In genomic region chr8:61623485-61624417, GRCm38 (mm10) we compare ENCODE assay signal across 8 mouse cellular contexts.
DNase-seq lines count a peak whose midpoint lies in the region; ATAC-seq and TF ChIP-seq lines count a peak whose summit lies in the region.

No protein-coding gene starts in this region.

- no peaks in the 10 kb centered on the region for H3K36me3 ChIP-seq in intestine, embryonic 14.5 days (ENCODE audit: control insufficient read depth, insufficient read depth, low read length)
- H3K36me3 ChIP-seq in intestine, postnatal 0 days (ENCODE audit: control insufficient read depth, insufficient read depth): no peaks in the 10 kb centered on the region
- H3K36me3 ChIP-seq in forebrain, embryonic 14.5 days (ENCODE audit: control insufficient read depth, insufficient read depth, low read length): no peaks in the 10 kb centered on the region
- no peaks in the 10 kb centered on the region for H3K36me3 ChIP-seq in midbrain, embryonic 15.5 days (replicated peaks)

- H3K4me1 ChIP-seq in intestine, embryonic 14.5 days (replicated peaks; ENCODE audit: control insufficient read depth, insufficient read depth, low read length): peaks cover 16% of the 10 kb centered on the region
- H3K4me1 ChIP-seq in intestine, postnatal 0 days (replicated peaks; ENCODE audit: control insufficient read depth, insufficient read depth, low read length): 0 out of 2 replicates have a peak, but pooled peaks cover 5% of the 10 kb centered on the region
- H3K4me1 ChIP-seq in forebrain, embryonic 14.5 days (ENCODE audit: control insufficient read depth, insufficient read depth, low read length): peaks cover 4% of the 10 kb centered on the region; the same call in 1 of the 2 replicates
- H3K4me1 ChIP-seq in midbrain, embryonic 15.5 days: no peaks in the 10 kb centered on the region; the same call in 1 of the 2 replicates

- no peaks in the 10 kb centered on the region for H3K27me3 ChIP-seq in intestine, embryonic 14.5 days (replicated peaks; ENCODE audit: control insufficient read depth, insufficient read depth, low read length)
- no peaks in the 10 kb centered on the region for H3K27me3 ChIP-seq in intestine, postnatal 0 days (replicated peaks; ENCODE audit: control insufficient read depth, insufficient read depth, low read length)
- H3K27me3 ChIP-seq in Patski: no peaks in the 10 kb centered on the region
- no peaks in the 10 kb centered on the region for H3K27me3 ChIP-seq in forebrain, embryonic 14.5 days (replicated peaks; ENCODE audit: control insufficient read depth, insufficient read depth, low read length)
- no peaks in the 10 kb centered on the region for H3K27me3 ChIP-seq in midbrain, embryonic 15.5 days (replicated peaks)

- peak; percentile 56 for ATAC-seq in intestine, embryonic 14.5 days (replicated peaks; ENCODE audit: low FRiP score, low TSS enrichment, low read depth)
- ATAC-seq in intestine, postnatal 0 days: no peak
- ATAC-seq in Patski: peak; percentile 95
- ATAC-seq in forebrain, embryonic 14.5 days: peak; percentile 54; the same call in 1 of the 2 replicates
- 0 out of 2 replicates have a peak, but pooled peaks have one; percentile 33 for ATAC-seq in midbrain, embryonic 15.5 days (replicated peaks)

- no peak for DNase-seq in intestine, embryonic 14.5 days (ENCODE audit: low spot score)
- peak; percentile 85 for DNase-seq in Patski (ENCODE audit: low read depth, low spot score)
- DNase-seq in forebrain, embryonic 14.5 days (ENCODE audit: low spot score): peak; percentile 8
- DNase-seq in cerebellum, postnatal 25 days: no peak
- DNase-seq in urinary bladder, postnatal 4 days (ENCODE audit: low spot score in 2 of 2): no peak
- DNase-seq in thymus, postnatal 4 days: no peak

- no peak for TF ChIP-seq CTCF in intestine, postnatal 0 days (IDR thresholded peaks at IDR 0.05; ENCODE audit: low read depth)
- TF ChIP-seq CTCF in Patski (IDR thresholded peaks at IDR 0.05): no peak

- no peak overlapping the region for H3K4me2 ChIP-seq in intestine, embryonic 14.5 days (ENCODE audit: low read length)
- no peak overlapping the region for H3K4me2 ChIP-seq in intestine, postnatal 0 days (replicated peaks; ENCODE audit: low read depth)
- H3K4me2 ChIP-seq in forebrain, embryonic 14.5 days (ENCODE audit: low read length): no peak overlapping the region
- no peak overlapping the region for H3K4me2 ChIP-seq in midbrain, embryonic 15.5 days

- no peak overlapping the region for H3K4me3 ChIP-seq in intestine, embryonic 14.5 days (ENCODE audit: low read depth, low read length)
- no peak overlapping the region for H3K4me3 ChIP-seq in intestine, postnatal 0 days (ENCODE audit: low read depth, low read length)
- no peak overlapping the region for H3K4me3 ChIP-seq in forebrain, embryonic 14.5 days (ENCODE audit: low read depth, low read length)
- H3K4me3 ChIP-seq in midbrain, embryonic 15.5 days: no peak overlapping the region

- in situ Hi-C loops in Patski (cut with MboI; ENCODE audit: low pct_unique_long_range_greater_than_20kb): no loop called here

- no peak overlapping the region for H3K9ac ChIP-seq in intestine, embryonic 14.5 days (ENCODE audit: low read length)
- no peak overlapping the region for H3K9ac ChIP-seq in intestine, postnatal 0 days (ENCODE audit: low read depth, low read length)
- no peak overlapping the region; the same call in 1 of the 2 replicates for H3K9ac ChIP-seq in forebrain, embryonic 14.5 days (ENCODE audit: low read length)
- H3K9ac ChIP-seq in midbrain, embryonic 15.5 days: no peak overlapping the region

- H3K9me3 ChIP-seq in intestine, embryonic 14.5 days (ENCODE audit: control insufficient read depth, low read length): no peaks in the 10 kb centered on the region
- H3K9me3 ChIP-seq in intestine, postnatal 0 days (ENCODE audit: control insufficient read depth): no peaks in the 10 kb centered on the region
- H3K9me3 ChIP-seq in forebrain, embryonic 14.5 days (replicated peaks; ENCODE audit: control insufficient read depth, low read length): no peaks in the 10 kb centered on the region
- no peaks in the 10 kb centered on the region for H3K9me3 ChIP-seq in midbrain, embryonic 15.5 days

- CTCF ChIA-PET in Patski (lab: Charles Lee): interaction anchor here (0.9 to 1.7 kb wide), 5 partner anchors 10 to 76 kb away, joined by 3 to 5 read pairs (median 3); no protein-coding TSS in a partner anchor

- H3K27ac ChIP-seq in intestine, embryonic 14.5 days (ENCODE audit: low read depth): no peak overlapping the region
- no peak overlapping the region for H3K27ac ChIP-seq in intestine, postnatal 0 days (ENCODE audit: low read depth, low read length)
- no peak overlapping the region for H3K27ac ChIP-seq in forebrain, embryonic 14.5 days (ENCODE audit: low read depth, low read length)
- no peak overlapping the region for H3K27ac ChIP-seq in midbrain, embryonic 15.5 days

- WGBS in intestine, embryonic 14.5 days: 40% methylated on average over 12 of the region's 12 CpGs
- 63% methylated on average over 12 of the region's 12 CpGs for WGBS in intestine, postnatal 0 days
- 21% methylated on average over 12 of the region's 12 CpGs for WGBS in forebrain, embryonic 14.5 days
- WGBS in midbrain, embryonic 15.5 days: 31% methylated on average over 12 of the region's 12 CpGs

- POLR2A ChIA-PET in Patski (lab: Charles Lee): interaction anchor here (0.5 to 0.9 kb wide), 3 partner anchors 17 to 245 kb away, joined by 3 to 6 read pairs (median 3); no protein-coding TSS in a partner anchor

Comparison
In these comparisons a context has a peak if more than half of its experiments do, and no peak if none do; other contexts are left out.
1. DNase-seq: peak in Patski (single experiment) and forebrain, embryonic 14.5 days (single experiment); none in intestine, embryonic 14.5 days (single experiment), cerebellum, postnatal 25 days (0 of 2), urinary bladder, postnatal 4 days (0 of 2) and thymus, postnatal 4 days (single experiment).